Mouse (Mus musculus): ENCODE measurements at regions not wholly inside any gene's neighbourhood (a gene's known extent, or its start where the extent isn't known, plus 50 kb on each side); places are given as distances from the start of the nearest gene placed in this dataset.

DNA sequence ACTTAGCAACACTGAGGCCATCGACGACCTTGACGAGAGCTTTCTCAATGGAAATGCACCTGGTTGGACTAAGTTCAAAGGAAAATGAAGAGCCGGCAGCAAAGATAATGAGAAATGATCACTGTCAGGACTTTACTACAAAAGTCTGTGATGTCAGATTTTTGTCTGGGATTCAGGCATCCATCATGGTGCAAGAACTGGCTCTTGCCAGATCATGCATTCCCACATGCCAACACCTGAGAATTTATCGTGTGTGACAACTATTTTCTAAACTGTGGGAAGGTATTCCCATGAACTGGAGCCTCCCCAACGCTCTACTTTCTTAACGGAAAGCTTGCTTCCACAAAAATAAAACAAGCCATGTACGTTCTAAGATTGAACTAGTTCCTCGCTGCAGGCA is 58.1 kb downstream of the Irx6 start:
- H3K4me1 ChIP-seq (ENCODE audit: control insufficient read depth, insufficient read depth, low read length) = no peaks in the 10 kb centered on the region
- H3K36me3 ChIP-seq (ENCODE audit: control insufficient read depth, insufficient read depth, low read length) = no peaks in the 10 kb centered on the region
- no peak overlapping the region for H3K4me3 ChIP-seq (ENCODE audit: low read depth, low read length)
- H3K27ac ChIP-seq (replicated peaks; ENCODE audit: low read depth, low read length) = no peak overlapping the region
- H3K4me2 ChIP-seq (ENCODE audit: low read depth, low read length) = no peak overlapping the region
- peak; percentile 38 for DNase-seq (ENCODE audit: low spot score)
- ATAC-seq (ENCODE audit: low read depth) = no peak
- WGBS = 79% methylated on average over 9 of the region's 9 CpGs
- H3K9me3 ChIP-seq (ENCODE audit: control insufficient read depth, low read length) = no peaks in the 10 kb centered on the region
- no peaks in the 10 kb centered on the region; the same call in 1 of the 2 replicates for H3K27me3 ChIP-seq (replicated peaks; ENCODE audit: control insufficient read depth, insufficient read depth, low read length)
- no peak overlapping the region for H3K9ac ChIP-seq (ENCODE audit: low read depth, low read length)

DNA sequence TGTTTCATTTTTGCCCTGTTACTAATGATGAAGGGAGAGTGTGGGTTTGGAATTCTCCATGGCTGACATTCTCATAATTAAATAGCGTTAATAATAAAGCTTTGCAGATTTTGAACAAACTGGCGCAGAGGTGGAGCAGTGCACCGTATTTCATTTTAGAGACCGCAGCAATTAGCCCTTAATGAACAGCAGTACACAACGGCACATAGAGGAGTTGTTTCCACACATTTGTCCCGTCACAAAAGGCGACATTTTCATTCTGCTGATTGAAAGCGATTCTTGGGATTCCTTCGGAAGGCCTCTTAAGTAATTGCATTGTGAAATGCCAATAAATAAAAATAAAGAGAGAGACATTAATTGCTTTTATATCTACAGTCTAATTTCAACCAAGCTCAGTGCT is 61.6 kb downstream of the Irx6 start:
- DNase-seq (ENCODE audit: low spot score) (no peak), ATAC-seq (ENCODE audit: low read depth) (no peak)
- no peaks in the 10 kb centered on the region for H3K36me3 ChIP-seq (ENCODE audit: control insufficient read depth, insufficient read depth, low read length)
- no peaks in the 10 kb centered on the region for H3K27me3 ChIP-seq (replicated peaks; ENCODE audit: control insufficient read depth, insufficient read depth, low read length)
- H3K9ac ChIP-seq (ENCODE audit: low read depth, low read length) = no peak overlapping the region
- H3K4me1 ChIP-seq (ENCODE audit: control insufficient read depth, insufficient read depth, low read length) = no peaks in the 10 kb centered on the region
- H3K9me3 ChIP-seq (ENCODE audit: control insufficient read depth, low read length) = no peaks in the 10 kb centered on the region
- 79% methylated on average over 9 of the region's 9 CpGs for WGBS
- no peak overlapping the region for H3K4me2 ChIP-seq (ENCODE audit: low read depth, low read length)
- H3K27ac ChIP-seq (replicated peaks; ENCODE audit: low read depth, low read length) = no peak overlapping the region
- no peak overlapping the region for H3K4me3 ChIP-seq (ENCODE audit: low read depth, low read length)

DNA sequence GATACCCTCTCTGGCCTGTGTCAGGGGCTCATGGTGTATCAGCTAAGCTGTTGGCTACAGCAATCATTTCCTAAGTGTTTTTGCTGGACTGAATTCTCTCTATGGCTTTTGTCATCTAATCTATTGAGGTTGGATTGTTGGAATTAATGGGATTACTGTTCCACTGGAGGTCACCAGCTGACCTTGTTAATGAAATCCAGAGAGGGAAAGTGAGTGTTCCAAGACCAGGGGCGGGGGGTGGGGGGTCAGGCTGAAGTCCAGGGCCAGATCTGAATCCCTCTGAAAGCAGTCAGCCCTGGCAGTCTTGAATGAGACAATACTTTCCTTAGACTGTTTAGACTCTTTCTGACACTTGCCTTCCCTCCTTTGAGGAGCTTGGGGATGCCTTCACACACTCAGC is 64.0 kb downstream of the Irx6 start:
- H3K27ac ChIP-seq (replicated peaks; ENCODE audit: low read depth, low read length) = no peak overlapping the region
- DNase-seq (ENCODE audit: low spot score) = no peak
- no peaks in the 10 kb centered on the region for H3K4me1 ChIP-seq (ENCODE audit: control insufficient read depth, insufficient read depth, low read length)
- ATAC-seq (ENCODE audit: low read depth) = no peak
- 25% methylated on average over 1 of the region's 1 CpGs for WGBS
- no peaks in the 10 kb centered on the region for H3K9me3 ChIP-seq (ENCODE audit: control insufficient read depth, low read length)
- H3K36me3 ChIP-seq (ENCODE audit: control insufficient read depth, insufficient read depth, low read length) = no peaks in the 10 kb centered on the region
- no peak overlapping the region for H3K9ac ChIP-seq (ENCODE audit: low read depth, low read length)
- H3K4me2 ChIP-seq (ENCODE audit: low read depth, low read length) = no peak overlapping the region
- no peak overlapping the region for H3K4me3 ChIP-seq (ENCODE audit: low read depth, low read length)
- no peaks in the 10 kb centered on the region for H3K27me3 ChIP-seq (replicated peaks; ENCODE audit: control insufficient read depth, insufficient read depth, low read length)

DNA sequence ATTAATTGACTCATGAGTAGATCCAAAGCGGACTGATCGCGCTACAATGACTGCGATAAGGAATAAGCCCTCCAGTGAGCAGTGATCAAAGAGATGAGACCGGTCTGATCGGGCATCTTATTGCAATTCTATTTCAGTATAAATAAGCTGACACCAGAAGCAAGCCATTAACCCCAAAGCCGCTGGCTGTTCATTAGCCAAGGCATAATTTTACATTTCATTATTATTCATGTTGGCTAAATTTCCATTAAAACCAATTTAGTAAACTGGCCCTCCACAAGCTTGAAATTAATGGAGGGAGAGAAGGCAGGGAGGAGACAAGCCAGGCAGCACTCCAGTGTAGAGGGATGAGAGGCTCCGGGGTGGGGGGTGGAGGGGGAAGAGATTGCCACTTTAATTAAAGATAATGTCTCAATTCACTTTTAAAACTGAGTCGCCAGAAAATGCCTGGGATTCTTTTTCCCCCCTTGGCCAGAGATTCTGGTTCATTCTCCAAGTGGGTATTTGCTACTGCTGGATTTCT is 66.3 kb downstream of the Irx6 start:
- Histone ChIP-seq H3K9me3 (ENCODE audit: control insufficient read depth, low read length) (no peaks in the 10 kb centered on the region), H3K36me3 (ENCODE audit: control insufficient read depth, insufficient read depth, low read length) (no peaks in the 10 kb centered on the region), H3K4me2 (ENCODE audit: low read depth, low read length) (no peak overlapping the region), H3K9ac (ENCODE audit: low read depth, low read length) (no peak overlapping the region), H3K27me3 (replicated peaks; ENCODE audit: control insufficient read depth, insufficient read depth, low read length) (no peaks in the 10 kb centered on the region), H3K4me1 (ENCODE audit: control insufficient read depth, insufficient read depth, low read length) (no peaks in the 10 kb centered on the region), H3K27ac (replicated peaks; ENCODE audit: low read depth, low read length) (no peak overlapping the region), H3K4me3 (ENCODE audit: low read depth, low read length) (no peak overlapping the region)
- DNase-seq (ENCODE audit: low spot score) (no peak), ATAC-seq (ENCODE audit: low read depth) (no peak)
- 68% methylated on average over 9 of the region's 9 CpGs for WGBS

DNA sequence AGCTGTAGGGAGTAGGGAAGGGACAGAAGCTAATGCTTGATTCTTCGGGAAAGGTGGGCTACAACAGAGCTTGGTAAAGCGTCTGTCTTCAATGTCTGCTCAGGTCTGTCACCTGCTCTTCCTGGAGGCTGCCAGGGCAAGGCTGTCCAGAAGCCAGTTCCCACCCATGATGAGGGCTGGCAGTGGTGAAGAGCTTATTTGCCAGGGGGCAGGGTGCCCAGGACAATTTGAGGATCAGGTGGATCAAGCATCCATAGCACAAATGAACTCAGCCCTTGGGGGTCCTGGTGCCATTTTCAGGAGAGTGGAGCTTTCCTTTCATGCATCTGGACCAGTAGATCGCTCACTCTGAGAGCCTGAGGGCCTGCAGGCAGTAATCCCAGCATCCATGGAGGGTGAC is 67.7 kb downstream of the Irx6 start:
- no peak overlapping the region for H3K4me2 ChIP-seq (ENCODE audit: low read depth, low read length)
- no peak overlapping the region for H3K4me3 ChIP-seq (ENCODE audit: low read depth, low read length)
- no peaks in the 10 kb centered on the region for H3K4me1 ChIP-seq (ENCODE audit: control insufficient read depth, insufficient read depth, low read length)
- no peak for DNase-seq (ENCODE audit: low spot score)
- no peak for ATAC-seq (ENCODE audit: low read depth)
- H3K9ac ChIP-seq (ENCODE audit: low read depth, low read length) = no peak overlapping the region
- WGBS = 88% methylated on average over 3 of the region's 3 CpGs
- no peaks in the 10 kb centered on the region for H3K36me3 ChIP-seq (ENCODE audit: control insufficient read depth, insufficient read depth, low read length)
- H3K27ac ChIP-seq (replicated peaks; ENCODE audit: low read depth, low read length) = no peak overlapping the region
- no peaks in the 10 kb centered on the region for H3K27me3 ChIP-seq (replicated peaks; ENCODE audit: control insufficient read depth, insufficient read depth, low read length)
- no peaks in the 10 kb centered on the region for H3K9me3 ChIP-seq (ENCODE audit: control insufficient read depth, low read length)

DNA sequence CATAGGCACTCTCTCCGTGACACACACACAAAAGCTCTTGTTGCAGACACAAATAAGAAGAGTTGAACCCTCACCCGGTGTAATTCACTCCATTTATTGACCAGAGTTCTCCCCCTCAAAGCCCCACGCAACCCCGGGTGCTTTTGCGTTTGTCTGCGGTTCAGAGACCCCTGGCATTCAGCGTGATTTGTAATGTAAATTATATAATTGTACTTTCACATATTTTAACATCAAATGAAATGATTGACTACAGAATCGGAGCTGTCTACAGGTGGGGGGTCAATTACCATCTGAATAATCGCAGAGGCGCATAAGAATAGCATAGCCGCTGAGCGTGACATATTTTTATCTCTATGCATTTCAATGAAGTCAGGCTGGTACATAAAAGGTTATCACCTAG is 69.0 kb downstream of the Irx6 start:
- Histone ChIP-seq H3K9me3 (ENCODE audit: control insufficient read depth, low read length) (no peaks in the 10 kb centered on the region), H3K9ac (ENCODE audit: low read depth, low read length) (no peak overlapping the region), H3K4me2 (ENCODE audit: low read depth, low read length) (no peak overlapping the region), H3K36me3 (ENCODE audit: control insufficient read depth, insufficient read depth, low read length) (no peaks in the 10 kb centered on the region), H3K4me1 (ENCODE audit: control insufficient read depth, insufficient read depth, low read length) (no peaks in the 10 kb centered on the region), H3K4me3 (ENCODE audit: low read depth, low read length) (no peak overlapping the region), H3K27me3 (replicated peaks; ENCODE audit: control insufficient read depth, insufficient read depth, low read length) (no peaks in the 10 kb centered on the region), H3K27ac (replicated peaks; ENCODE audit: low read depth, low read length) (no peak overlapping the region)
- no peak for DNase-seq (ENCODE audit: low spot score)
- WGBS = 63% methylated on average over 12 of the region's 12 CpGs
- no peak for ATAC-seq (ENCODE audit: low read depth)

DNA sequence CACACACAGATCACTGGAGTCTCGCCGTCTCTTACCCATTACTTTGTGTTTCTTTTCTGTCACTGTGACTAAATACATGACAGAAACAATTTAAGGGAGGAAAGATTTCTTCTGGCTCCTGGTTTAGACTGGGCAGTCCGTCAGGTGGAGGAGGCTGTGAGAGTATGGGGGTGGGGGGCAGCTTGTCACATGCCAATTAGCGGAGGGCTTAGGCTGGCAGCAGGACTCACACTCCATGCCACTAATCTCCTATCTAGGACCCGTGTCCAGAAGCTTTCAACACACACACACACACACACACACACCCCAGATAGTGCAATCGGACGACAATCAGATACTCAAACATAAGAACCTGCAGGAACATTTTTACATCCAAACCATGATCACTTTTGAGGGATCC is 73.0 kb downstream of the Irx6 start:
- no peaks in the 10 kb centered on the region for H3K27me3 ChIP-seq (replicated peaks; ENCODE audit: control insufficient read depth, insufficient read depth, low read length)
- no peak for ATAC-seq (ENCODE audit: low read depth)
- H3K4me3 ChIP-seq (ENCODE audit: low read depth, low read length) = no peak overlapping the region
- H3K4me2 ChIP-seq (ENCODE audit: low read depth, low read length) = no peak overlapping the region
- H3K36me3 ChIP-seq (ENCODE audit: control insufficient read depth, insufficient read depth, low read length) = no peaks in the 10 kb centered on the region
- WGBS = 60% methylated on average over 7 of the region's 7 CpGs
- H3K9ac ChIP-seq (ENCODE audit: low read depth, low read length) = no peak overlapping the region
- H3K9me3 ChIP-seq (ENCODE audit: control insufficient read depth, low read length) = no peaks in the 10 kb centered on the region
- H3K27ac ChIP-seq (replicated peaks; ENCODE audit: low read depth, low read length) = no peak overlapping the region
- H3K4me1 ChIP-seq (ENCODE audit: control insufficient read depth, insufficient read depth, low read length) = no peaks in the 10 kb centered on the region
- DNase-seq (ENCODE audit: low spot score) = no peak

DNA sequence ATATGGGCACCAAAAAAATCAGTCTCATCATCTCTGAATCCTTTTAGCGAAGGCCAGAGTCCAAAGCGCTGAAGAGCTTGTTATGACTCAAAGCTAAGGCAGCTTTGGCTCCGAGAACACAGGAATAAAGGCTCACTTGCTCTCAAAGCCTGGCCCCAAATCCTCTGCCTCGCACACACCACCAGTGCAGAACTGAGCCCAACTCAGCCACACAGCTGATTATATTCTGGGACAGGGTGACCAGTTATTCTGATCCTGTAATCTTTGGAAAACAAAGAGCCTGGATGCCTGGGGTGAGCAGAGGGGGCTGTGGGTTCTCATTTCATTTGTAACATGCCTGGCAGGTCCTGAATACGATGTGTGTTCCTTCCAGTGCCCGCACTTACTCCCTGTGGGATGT is 73.9 kb downstream of the Irx6 start:
- no peak for DNase-seq (ENCODE audit: low spot score)
- no peak for ATAC-seq (ENCODE audit: low read depth)
- Histone ChIP-seq H3K4me3 (ENCODE audit: low read depth, low read length) (no peak overlapping the region), H3K36me3 (ENCODE audit: control insufficient read depth, insufficient read depth, low read length) (no peaks in the 10 kb centered on the region), H3K9ac (ENCODE audit: low read depth, low read length) (no peak overlapping the region), H3K9me3 (ENCODE audit: control insufficient read depth, low read length) (no peaks in the 10 kb centered on the region), H3K4me1 (ENCODE audit: control insufficient read depth, insufficient read depth, low read length) (no peaks in the 10 kb centered on the region), H3K27me3 (replicated peaks; ENCODE audit: control insufficient read depth, insufficient read depth, low read length) (no peaks in the 10 kb centered on the region), H3K27ac (replicated peaks; ENCODE audit: low read depth, low read length) (no peak overlapping the region), H3K4me2 (ENCODE audit: low read depth, low read length) (no peak overlapping the region)
- WGBS = 53% methylated on average over 6 of the region's 6 CpGs

DNA sequence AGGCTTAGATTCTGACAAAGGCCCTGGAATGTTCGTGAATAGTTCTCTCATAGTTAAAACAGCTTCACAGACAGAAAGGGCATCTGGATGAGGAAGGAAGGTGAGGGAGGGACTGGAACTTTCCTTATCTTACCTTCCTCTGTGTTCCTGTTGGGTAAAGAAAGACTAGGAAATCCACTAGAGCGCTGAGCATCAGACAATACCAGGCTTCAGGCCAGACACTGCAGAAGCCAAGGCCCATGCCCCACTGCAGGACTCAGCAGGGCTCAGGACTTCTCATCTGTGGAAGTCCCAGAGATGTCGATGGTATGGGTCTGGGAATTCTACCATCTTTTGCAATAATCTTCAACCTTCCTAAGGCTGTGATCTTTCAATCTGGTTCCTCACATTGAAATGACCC is 67.2 kb upstream of the Mmp2 start:
- H3K4me2 ChIP-seq (ENCODE audit: low read depth, low read length) = no peak overlapping the region
- 76% methylated on average over 3 of the region's 3 CpGs for WGBS

More for the DNA sequence above, 67.2 kb upstream of the Mmp2 start:
- H3K27ac ChIP-seq (replicated peaks; ENCODE audit: low read depth, low read length) = no peak overlapping the region
- no peaks in the 10 kb centered on the region for H3K27me3 ChIP-seq (replicated peaks; ENCODE audit: control insufficient read depth, insufficient read depth, low read length)
- no peaks in the 10 kb centered on the region for H3K4me1 ChIP-seq (ENCODE audit: control insufficient read depth, insufficient read depth, low read length)
- no peak for DNase-seq (ENCODE audit: low spot score)
- no peaks in the 10 kb centered on the region for H3K36me3 ChIP-seq (ENCODE audit: control insufficient read depth, insufficient read depth, low read length)
- H3K9ac ChIP-seq (ENCODE audit: low read depth, low read length) = no peak overlapping the region
- ATAC-seq (ENCODE audit: low read depth) = no peak
- H3K4me3 ChIP-seq (ENCODE audit: low read depth, low read length) = no peak overlapping the region
- no peaks in the 10 kb centered on the region for H3K9me3 ChIP-seq (ENCODE audit: control insufficient read depth, low read length)

Data from embryonic facial prominence, embryonic 14.5 days (tissue).